Mouse (Mus musculus): ENCODE results near the gene Eif4e3. TPM values are rescaled to one million over a fixed set of nuclear protein-coding genes. Genes with fewer than 3 reads are reported as not detected.

The Eif4e3 gene
- polyA plus RNA-seq, 1 experiment from 2014 or later: 14.9 TPM

GRCm38 (mm10) chr6:99636801-99637200 is 29.8 kb downstream of the Eif4e3 start:
- no peak overlapping the region for H3K27ac ChIP-seq (replicated peaks)
- no peak for ATAC-seq (ENCODE audit: insufficient number of reproducible peaks, low FRiP score, low TSS enrichment, low read depth)
- no peaks in the 10 kb centered on the region for H3K4me1 ChIP-seq
- H3K9ac ChIP-seq: no peak overlapping the region
- H3K36me3 ChIP-seq: peaks cover 11% of the 10 kb centered on the region
- no peak overlapping the region for H3K4me2 ChIP-seq (replicated peaks)
- WGBS: 74% methylated on average over 8 of the region's 8 CpGs
- no peak overlapping the region for H3K4me3 ChIP-seq (replicated peaks)
- H3K27me3 ChIP-seq: no peaks in the 10 kb centered on the region
- H3K9me3 ChIP-seq (replicated peaks): no peaks in the 10 kb centered on the region

- H3K9ac ChIP-seq: no peak overlapping the region
- no peak overlapping the region for H3K4me2 ChIP-seq (replicated peaks)
- no peaks in the 10 kb centered on the region for H3K9me3 ChIP-seq (replicated peaks)
- H3K27me3 ChIP-seq: no peaks in the 10 kb centered on the region
- H3K4me3 ChIP-seq (replicated peaks): no peak overlapping the region
- WGBS: 64% methylated on average over 9 of the region's 9 CpGs
- no peaks in the 10 kb centered on the region for H3K4me1 ChIP-seq
- ATAC-seq (ENCODE audit: insufficient number of reproducible peaks, low FRiP score, low TSS enrichment, low read depth): no peak
- H3K36me3 ChIP-seq: peaks cover 11% of the 10 kb centered on the region
- no peak overlapping the region for H3K27ac ChIP-seq (replicated peaks)
These were observed 30.4 kb downstream of the Eif4e3 start for GRCm38 (mm10) chr6:99636121-99636520.

- H3K9ac ChIP-seq: no peak overlapping the region
- no peak overlapping the region for H3K4me2 ChIP-seq (replicated peaks)
- 0 out of 2 replicates have a peak, but pooled peaks cover 5% of the 10 kb centered on the region for H3K4me1 ChIP-seq
- H3K27ac ChIP-seq (replicated peaks): no peak overlapping the region
- no peak for ATAC-seq (ENCODE audit: insufficient number of reproducible peaks, low FRiP score, low TSS enrichment, low read depth)
- H3K9me3 ChIP-seq (replicated peaks): no peaks in the 10 kb centered on the region
- 82% methylated on average over 32 of the region's 32 CpGs for WGBS
- peaks cover 17% of the 10 kb centered on the region; the same call in 1 of the 2 replicates for H3K36me3 ChIP-seq
- no peak overlapping the region for H3K4me3 ChIP-seq (replicated peaks)
- H3K27me3 ChIP-seq: no peaks in the 10 kb centered on the region
These were observed 34.2 kb downstream of the Eif4e3 start for GRCm38 (mm10) chr6:99632121-99632980.

GRCm38 (mm10) chr6:99631637-99632036 is 34.9 kb downstream of the Eif4e3 start:
- H3K36me3 ChIP-seq: peaks cover 17% of the 10 kb centered on the region; the same call in 1 of the 2 replicates
- no peaks in the 10 kb centered on the region for H3K9me3 ChIP-seq (replicated peaks)
- 0 out of 2 replicates have a peak, but pooled peaks cover 12% of the 10 kb centered on the region for H3K4me1 ChIP-seq
- H3K4me3 ChIP-seq (replicated peaks): no peak overlapping the region
- no peak overlapping the region for H3K27ac ChIP-seq (replicated peaks)
- no peaks in the 10 kb centered on the region for H3K27me3 ChIP-seq
- no peak overlapping the region for H3K4me2 ChIP-seq (replicated peaks)
- no peak for ATAC-seq (ENCODE audit: insufficient number of reproducible peaks, low FRiP score, low TSS enrichment, low read depth)
- 75% methylated on average over 5 of the region's 5 CpGs for WGBS
- no peak overlapping the region for H3K9ac ChIP-seq

- Histone ChIP-seq H3K27ac (replicated peaks) (no peak overlapping the region), H3K4me2 (replicated peaks) (no peak overlapping the region), H3K9ac (no peak overlapping the region), H3K4me3 (replicated peaks) (no peak overlapping the region), H3K27me3 (no peaks in the 10 kb centered on the region), H3K4me1 (peaks cover 20% of the 10 kb centered on the region; the same call in 1 of the 2 replicates), H3K36me3 (peaks cover 17% of the 10 kb centered on the region; the same call in 1 of the 2 replicates), H3K9me3 (replicated peaks) (no peaks in the 10 kb centered on the region)
- WGBS: 73% methylated on average over 8 of the region's 8 CpGs
- no peak for ATAC-seq (ENCODE audit: insufficient number of reproducible peaks, low FRiP score, low TSS enrichment, low read depth)
These were observed 36.7 kb downstream of the Eif4e3 start for GRCm38 (mm10) chr6:99629726-99630458.

- ATAC-seq (ENCODE audit: insufficient number of reproducible peaks, low FRiP score, low TSS enrichment, low read depth): no peak
- peaks cover 10% of the 10 kb centered on the region; the same call in 1 of the 2 replicates for H3K36me3 ChIP-seq
- 78% methylated on average over 2 of the region's 2 CpGs for WGBS
- H3K4me1 ChIP-seq: peaks cover 27% of the 10 kb centered on the region; the same call in 1 of the 2 replicates
- no peak overlapping the region for H3K9ac ChIP-seq
- H3K4me2 ChIP-seq (replicated peaks): no peak overlapping the region
- no peaks in the 10 kb centered on the region for H3K9me3 ChIP-seq (replicated peaks)
- no peak overlapping the region for H3K4me3 ChIP-seq (replicated peaks)
- H3K27ac ChIP-seq (replicated peaks): no peak overlapping the region
- no peaks in the 10 kb centered on the region for H3K27me3 ChIP-seq
These were observed 40.2 kb downstream of the Eif4e3 start for GRCm38 (mm10) chr6:99626347-99626746.

GRCm38 (mm10) chr6:99625803-99626202 is 40.8 kb downstream of the Eif4e3 start:
- H3K9ac ChIP-seq: no peak overlapping the region
- H3K27ac ChIP-seq (replicated peaks): no peak overlapping the region
- peaks cover 8% of the 10 kb centered on the region; the same call in 1 of the 2 replicates for H3K36me3 ChIP-seq

GRCm38 (mm10) chr6:99625306-99625705 is 41.3 kb downstream of the Eif4e3 start:
- 57% methylated on average over 7 of the region's 7 CpGs for WGBS
- Histone ChIP-seq H3K36me3 (0 out of 2 replicates have a peak, but pooled peaks cover 7% of the 10 kb centered on the region), H3K27me3 (no peaks in the 10 kb centered on the region), H3K4me3 (replicated peaks) (no peak overlapping the region), H3K4me2 (replicated peaks) (no peak overlapping the region), H3K4me1 (peaks cover 27% of the 10 kb centered on the region; the same call in 1 of the 2 replicates), H3K27ac (replicated peaks) (no peak overlapping the region), H3K9ac (no peak overlapping the region), H3K9me3 (replicated peaks) (no peaks in the 10 kb centered on the region)
- ATAC-seq (ENCODE audit: insufficient number of reproducible peaks, low FRiP score, low TSS enrichment, low read depth): no peak

More at GRCm38 (mm10) chr6:99625803-99626202, 40.8 kb downstream of the Eif4e3 start:
- Histone ChIP-seq H3K9me3 (replicated peaks) (no peaks in the 10 kb centered on the region), H3K4me3 (replicated peaks) (no peak overlapping the region), H3K4me1 (peaks cover 27% of the 10 kb centered on the region; the same call in 1 of the 2 replicates), H3K27me3 (no peaks in the 10 kb centered on the region), H3K4me2 (replicated peaks) (no peak overlapping the region)
- WGBS: 27% methylated on average over 7 of the region's 7 CpGs
- ATAC-seq (ENCODE audit: insufficient number of reproducible peaks, low FRiP score, low TSS enrichment, low read depth): no peak

- WGBS: 80% methylated on average over 3 of the region's 3 CpGs
- 0 out of 2 replicates have a peak, but pooled peaks cover 7% of the 10 kb centered on the region for H3K36me3 ChIP-seq
- no peaks in the 10 kb centered on the region for H3K27me3 ChIP-seq
- ATAC-seq (ENCODE audit: insufficient number of reproducible peaks, low FRiP score, low TSS enrichment, low read depth): no peak
- no peak overlapping the region for H3K9ac ChIP-seq
- H3K9me3 ChIP-seq (replicated peaks): no peaks in the 10 kb centered on the region
- H3K27ac ChIP-seq (replicated peaks): no peak overlapping the region
- peaks cover 32% of the 10 kb centered on the region for H3K4me1 ChIP-seq
- no peak overlapping the region for H3K4me3 ChIP-seq (replicated peaks)
- H3K4me2 ChIP-seq (replicated peaks): no peak overlapping the region
These were observed 42.0 kb downstream of the Eif4e3 start for GRCm38 (mm10) chr6:99624542-99624941.

GRCm38 (mm10) chr6:99623641-99624040 is 42.9 kb downstream of the Eif4e3 start:
- Histone ChIP-seq H3K4me3 (replicated peaks) (no peak overlapping the region), H3K27ac (replicated peaks) (no peak overlapping the region), H3K9ac (no peak overlapping the region), H3K9me3 (replicated peaks) (no peaks in the 10 kb centered on the region), H3K4me2 (replicated peaks) (no peak overlapping the region), H3K4me1 (peaks cover 37% of the 10 kb centered on the region), H3K27me3 (no peaks in the 10 kb centered on the region), H3K36me3 (0 out of 2 replicates have a peak, but pooled peaks cover 3% of the 10 kb centered on the region)
- no peak for ATAC-seq (ENCODE audit: insufficient number of reproducible peaks, low FRiP score, low TSS enrichment, low read depth)
- WGBS: 22% methylated on average over 6 of the region's 6 CpGs

GRCm38 (mm10) chr6:99621167-99621566 is 45.4 kb downstream of the Eif4e3 start:
- Histone ChIP-seq H3K9me3 (replicated peaks) (no peaks in the 10 kb centered on the region), H3K4me2 (replicated peaks) (no peak overlapping the region), H3K27me3 (no peaks in the 10 kb centered on the region), H3K36me3 (no peaks in the 10 kb centered on the region), H3K27ac (replicated peaks) (no peak overlapping the region), H3K9ac (no peak overlapping the region), H3K4me3 (replicated peaks) (no peak overlapping the region), H3K4me1 (peaks cover 25% of the 10 kb centered on the region)
- 42% methylated on average over 4 of the region's 4 CpGs for WGBS
- no peak for ATAC-seq (ENCODE audit: insufficient number of reproducible peaks, low FRiP score, low TSS enrichment, low read depth)

Data from embryonic facial prominence, embryonic 15.5 days (tissue).